8 mouse cellular contexts compared by ENCODE assay signal in the genomic region with DNA sequence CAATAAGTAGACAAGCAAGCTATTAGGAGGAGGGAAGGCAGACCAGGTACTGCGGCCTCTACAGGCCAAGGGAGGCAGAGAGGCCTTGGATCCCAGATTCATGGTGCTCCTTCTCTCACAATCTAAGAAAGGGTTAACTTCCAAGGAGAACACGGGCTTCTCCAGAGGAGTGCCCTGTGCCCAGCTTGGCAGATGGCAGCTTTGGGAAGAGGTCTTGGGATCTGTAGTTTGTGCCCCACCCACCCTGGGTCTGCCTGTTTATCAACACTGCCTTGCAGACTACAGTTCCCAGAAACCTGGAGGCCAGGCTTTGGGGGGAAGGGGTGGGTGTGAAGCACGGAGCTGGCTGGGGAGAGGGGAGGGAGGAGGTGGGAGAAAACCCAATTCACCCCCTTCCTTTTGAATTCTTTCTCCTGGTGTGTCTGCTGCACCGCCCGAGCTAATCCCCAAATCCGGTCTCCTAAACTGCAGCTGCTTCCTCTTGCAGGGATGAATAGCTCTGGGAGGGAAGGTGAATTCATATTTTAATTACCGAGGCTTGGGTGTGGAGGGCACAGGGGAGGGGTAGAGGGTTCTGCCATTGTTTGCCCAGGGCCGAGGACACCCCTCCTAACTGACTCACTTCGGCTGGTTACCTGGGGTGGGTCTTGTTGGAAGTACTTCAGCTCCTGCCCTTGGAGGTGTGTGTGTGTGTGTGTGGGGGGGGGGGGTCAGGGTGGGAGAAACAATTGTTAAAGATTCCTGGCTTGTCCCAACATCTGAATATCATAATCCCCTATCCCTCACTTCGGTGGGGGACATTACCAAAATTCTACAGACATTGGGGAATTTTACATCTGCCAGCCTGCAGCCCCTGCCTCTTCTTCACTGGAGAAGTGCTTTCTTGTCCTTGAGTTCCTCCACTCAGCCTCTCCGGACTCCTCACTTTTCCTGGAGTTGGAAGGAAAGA. TPM values are rescaled to one million over a fixed set of nuclear protein-coding genes. Genes with fewer than 3 reads are reported as not detected.
DNase-seq lines count a peak whose midpoint lies in the region; ATAC-seq lines count a peak whose summit lies in the region.

No protein-coding gene starts in this region.

- peak overlapping the region; percentile 65 for H3K27ac ChIP-seq in hindbrain, embryonic 16.5 days (ENCODE audit: low read depth, low read length)
- H3K27ac ChIP-seq in midbrain, embryonic 13.5 days, result peak overlapping the region; percentile 86

- peak overlapping the region; percentile 46 for H3K4me2 ChIP-seq in hindbrain, embryonic 16.5 days (ENCODE audit: low read length)
- peak overlapping the region; percentile 46 for H3K4me2 ChIP-seq in midbrain, embryonic 13.5 days (replicated peaks)

- H3K9me3 ChIP-seq in hindbrain, embryonic 16.5 days (ENCODE audit: control insufficient read depth, low read length), result no peaks in the 10 kb centered on the region
- H3K9me3 ChIP-seq in midbrain, embryonic 13.5 days, result no peaks in the 10 kb centered on the region

- peak overlapping the region; percentile 52 for H3K9ac ChIP-seq in hindbrain, embryonic 16.5 days (ENCODE audit: low read depth, low read length)
- H3K9ac ChIP-seq in midbrain, embryonic 13.5 days (replicated peaks), result peak overlapping the region; percentile 37

- peak; percentile 2 for DNase-seq in thymus, postnatal 4 days
- no peak for DNase-seq in thymus, adult 18-20 months
- peak; percentile 24 for DNase-seq in embryo, embryonic 11.5 days (ENCODE audit: low read depth, low spot score)
- DNase-seq in testis, postnatal 14 days (ENCODE audit: low spot score), result peak; percentile 61
- no peak for DNase-seq in gastrocnemius, postnatal 10 days
- DNase-seq in heart, adult 18-20 months, result no peak

- H3K4me3 ChIP-seq in hindbrain, embryonic 16.5 days (ENCODE audit: low read length), result peak overlapping the region; percentile 39
- peak overlapping the region; percentile 18 for H3K4me3 ChIP-seq in midbrain, embryonic 13.5 days (replicated peaks)

- peaks cover 49% of the 10 kb centered on the region for H3K4me1 ChIP-seq in hindbrain, embryonic 16.5 days (ENCODE audit: control insufficient read depth, insufficient read depth, low read depth, low read length)
- peaks cover 99% of the 10 kb centered on the region for H3K4me1 ChIP-seq in midbrain, embryonic 13.5 days (replicated peaks)

- H3K36me3 ChIP-seq in hindbrain, embryonic 16.5 days (ENCODE audit: control insufficient read depth, insufficient read depth, low read length), result no peaks in the 10 kb centered on the region
- H3K36me3 ChIP-seq in midbrain, embryonic 13.5 days, result peaks cover 16% of the 10 kb centered on the region

- H3K27me3 ChIP-seq in hindbrain, embryonic 16.5 days (replicated peaks; ENCODE audit: control insufficient read depth, insufficient read depth, low read length), result no peaks in the 10 kb centered on the region
- H3K27me3 ChIP-seq in midbrain, embryonic 13.5 days, result no peaks in the 10 kb centered on the region

- peak; percentile 93 for ATAC-seq in hindbrain, embryonic 16.5 days
- ATAC-seq in midbrain, embryonic 13.5 days, result peak; percentile 92

- WGBS in hindbrain, embryonic 16.5 days, result 7% methylated on average over 11 of the region's 11 CpGs
- 1% methylated on average over 11 of the region's 11 CpGs for WGBS in midbrain, embryonic 13.5 days

RNA-seq across cellular contexts. Expression of a gene that starts 9.6 kb away (rescaled TPM):
- polyA plus RNA-seq in hindbrain, embryonic 16.5 days (2015; fragmentation: Nextera tagmentation; extraction: Ambion mirVana), result 1.8 and 2.3 TPM in 2 replicates
- polyA plus RNA-seq in midbrain, embryonic 13.5 days (2015; fragmentation: Nextera tagmentation; extraction: Ambion mirVana), result 5.6 and 6.1 TPM in 2 replicates
- total RNA-seq in gastrocnemius, postnatal 10 days (2021), result under 1 TPM in 1 of 2 experiments, not detected in 1; 0.05 TPM
- under 1 TPM in 1 of 2 experiments, not detected in 1; 0.10 TPM for total RNA-seq in heart, adult 18-20 months (2021)

RNA-seq across cellular contexts. Expression of a gene that starts 9.6 kb away (rescaled TPM):
- polyA plus RNA-seq in hindbrain, embryonic 16.5 days (2015; fragmentation: Nextera tagmentation; extraction: Ambion mirVana), result 11.4 and 14.0 TPM in 2 replicates
- polyA plus RNA-seq in midbrain, embryonic 13.5 days (2015; fragmentation: Nextera tagmentation; extraction: Ambion mirVana), result 19.5 and 22.5 TPM in 2 replicates
- total RNA-seq in gastrocnemius, postnatal 10 days (2021), result not detected
- not detected for total RNA-seq in heart, adult 18-20 months (2021)

RNA-seq across cellular contexts. Expression of a gene that starts 28.7 kb away (rescaled TPM):
- polyA plus RNA-seq in hindbrain, embryonic 16.5 days (2015; fragmentation: Nextera tagmentation; extraction: Ambion mirVana), result not detected in 2 replicates
- polyA plus RNA-seq in midbrain, embryonic 13.5 days (2015; fragmentation: Nextera tagmentation; extraction: Ambion mirVana), result 0.58 and 1.1 TPM in 2 replicates
- not detected for total RNA-seq in gastrocnemius, postnatal 10 days (2021)
- total RNA-seq in heart, adult 18-20 months (2021), result not detected

Comparison
In these comparisons a context has a peak if more than half of its experiments do, and no peak if none do; other contexts are left out.
1. DNase-seq: peak in thymus, postnatal 4 days (single experiment), embryo, embryonic 11.5 days (single experiment) and testis, postnatal 14 days (single experiment); none in thymus, adult 18-20 months (0 of 2), gastrocnemius, postnatal 10 days (single experiment) and heart, adult 18-20 months (0 of 2).